Mouse (Mus musculus): Measurements from ENCODE around the gene Gltpd2. TPM values are rescaled to one million over a fixed set of nuclear protein-coding genes. Genes with fewer than 3 reads are reported as not detected.
"Not testable (repeated sequence)": the region's sequence is repeated elsewhere in the genome, so short reads cannot be mapped to it uniquely, and the experiment has no call there.

The Gltpd2 gene
- total RNA-seq (2021) (not detected), polyA plus RNA-seq (2012; rRNA removed) (not detected in 2 replicates)
- long read RNA-seq, result 0 reads

- H3K79me2 ChIP-seq (replicated peaks; ENCODE audit: control insufficient read depth, insufficient read depth, low read length), result no peaks in the 10 kb centered on the region
- DNase-seq, result no peak
- TF ChIP-seq POLR2A (IDR thresholded peaks at IDR 0.05; ENCODE audit: insufficient read depth, low read depth, low read length) (no peak), CTCF (IDR thresholded peaks at IDR 0.05) (no peak), EP300 (IDR thresholded peaks at IDR 0.05; ENCODE audit: insufficient read depth, low read depth, low read length) (no peak)
- intact Hi-C loops (cut with DNase I), result no loop called here
- peak within 1 kb of the TSS; percentile 44 for H3K4me3 ChIP-seq
- no peaks in the 10 kb centered on the region for H3K36me3 ChIP-seq (ENCODE audit: control insufficient read depth, insufficient read depth, low read length)
- peak within 1 kb of the TSS; percentile 75 for H3K27ac ChIP-seq
- no peaks in the 10 kb centered on the region for H3K27me3 ChIP-seq (ENCODE audit: control insufficient read depth, insufficient read depth, low read length)
- H3K9ac ChIP-seq (ENCODE audit: low read depth, low read length), result peak within 1 kb of the TSS; percentile 70
- no peaks in the 10 kb centered on the region; the same call in 1 of the 2 replicates for H3K4me1 ChIP-seq (ENCODE audit: control insufficient read depth, insufficient read depth, low read length)
- WGBS, result 92% methylated on average over 10 of the region's 10 CpGs
Measured at GRCm38 (mm10) chr11:70518923-70519322, at the start of gene Gltpd2. Gene Gltpd2 (plus strand): TSS chr11:70519196.

DNA sequence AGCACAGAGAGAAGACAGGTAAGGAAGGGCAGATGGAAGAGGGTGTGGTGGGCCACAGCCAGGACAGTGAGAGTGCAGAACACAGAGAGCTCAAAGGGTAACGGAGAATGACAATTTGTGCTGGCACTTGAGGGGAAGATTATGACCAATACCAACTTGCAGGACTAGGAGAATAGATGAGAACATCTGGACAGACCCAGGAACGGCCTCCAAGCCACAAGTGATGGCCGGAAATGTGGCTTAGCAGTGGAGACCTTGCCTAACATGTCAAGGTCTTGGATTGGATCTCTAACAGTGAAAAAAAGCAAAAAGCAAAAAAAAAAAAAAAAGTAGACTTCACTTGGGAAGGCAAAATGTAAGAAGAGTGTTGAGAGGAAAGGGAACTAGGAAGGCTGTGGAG is 49.2 kb upstream of the Gltpd2 start:
- H3K36me3 ChIP-seq (ENCODE audit: control insufficient read depth, insufficient read depth, low read length), result peaks cover 3% of the 10 kb centered on the region
- H3K27me3 ChIP-seq (ENCODE audit: control insufficient read depth, insufficient read depth, low read length), result no peaks in the 10 kb centered on the region
- intact Hi-C loops (cut with DNase I), result no loop called here
- peaks cover 6% of the 10 kb centered on the region for H3K4me1 ChIP-seq (ENCODE audit: control insufficient read depth, insufficient read depth, low read length)
- no peak overlapping the region for H3K4me3 ChIP-seq
- no peak for DNase-seq
- H3K27ac ChIP-seq, result peak overlapping the region; percentile 81
- no peaks in the 10 kb centered on the region for H3K79me2 ChIP-seq (replicated peaks; ENCODE audit: control insufficient read depth, insufficient read depth, low read length)
- 80% methylated on average over 3 of the region's 3 CpGs for WGBS
- no peak overlapping the region for H3K9ac ChIP-seq (ENCODE audit: low read depth, low read length)
- TF ChIP-seq EP300 (IDR thresholded peaks at IDR 0.05; ENCODE audit: insufficient read depth, low read depth, low read length), result no peak
- TF ChIP-seq CTCF (IDR thresholded peaks at IDR 0.05), result no peak
- TF ChIP-seq POLR2A (IDR thresholded peaks at IDR 0.05; ENCODE audit: insufficient read depth, low read depth, low read length), result no peak

DNA sequence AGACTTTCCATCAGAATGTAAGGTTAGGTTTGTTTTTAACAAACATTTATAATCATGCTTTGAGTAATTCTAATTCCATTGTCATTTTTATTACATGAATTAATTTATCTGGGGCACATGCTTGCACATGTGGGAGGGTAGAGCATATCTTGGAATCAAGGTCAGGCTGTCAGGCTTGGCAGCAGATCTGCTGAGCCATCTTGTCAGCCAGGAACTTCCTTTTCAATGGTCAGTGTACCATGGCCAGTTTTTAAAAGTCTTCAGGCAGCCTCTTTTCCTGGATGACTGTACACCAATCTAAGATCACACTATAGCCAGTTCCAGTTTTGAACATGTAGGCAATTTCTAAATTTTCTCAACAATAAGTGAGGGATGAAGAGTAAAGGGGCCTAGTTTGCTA is 46.3 kb upstream of the Gltpd2 start:
- Histone ChIP-seq H3K27me3 (ENCODE audit: control insufficient read depth, insufficient read depth, low read length) (no peaks in the 10 kb centered on the region), H3K79me2 (replicated peaks; ENCODE audit: control insufficient read depth, insufficient read depth, low read length) (no peaks in the 10 kb centered on the region), H3K9ac (ENCODE audit: low read depth, low read length) (no peak overlapping the region), H3K36me3 (ENCODE audit: control insufficient read depth, insufficient read depth, low read length) (peaks cover 3% of the 10 kb centered on the region), H3K4me1 (ENCODE audit: control insufficient read depth, insufficient read depth, low read length) (peaks cover 6% of the 10 kb centered on the region), H3K27ac (no peak overlapping the region), H3K4me3 (no peak overlapping the region)
- DNase-seq, result no peak
- TF ChIP-seq EP300 (IDR thresholded peaks at IDR 0.05; ENCODE audit: insufficient read depth, low read depth, low read length), result no peak
- no peak for TF ChIP-seq POLR2A (IDR thresholded peaks at IDR 0.05; ENCODE audit: insufficient read depth, low read depth, low read length)
- no peak for TF ChIP-seq CTCF (IDR thresholded peaks at IDR 0.05)
- intact Hi-C loops (cut with DNase I), result no loop called here

DNA sequence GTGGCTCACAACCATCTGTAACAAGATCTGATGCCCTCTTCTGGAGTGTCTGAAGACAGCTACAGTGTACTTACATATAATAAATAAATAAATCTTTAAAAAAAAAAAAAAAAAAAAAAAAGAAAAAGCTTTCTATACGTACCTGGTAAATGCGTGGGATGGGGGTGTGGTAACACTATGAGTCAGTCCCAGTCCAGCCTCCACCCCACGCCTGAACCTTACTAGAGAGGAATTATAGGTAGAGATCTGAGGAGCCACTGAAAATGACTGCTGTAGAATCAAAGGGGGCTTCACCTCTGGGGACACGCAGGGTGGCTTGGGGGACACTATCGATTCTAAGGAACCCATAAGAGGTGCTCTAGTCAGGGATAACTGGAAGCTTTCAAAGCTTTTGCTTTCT is 45.7 kb upstream of the Gltpd2 start:
- H3K4me1 ChIP-seq (ENCODE audit: control insufficient read depth, insufficient read depth, low read length); H3K4me3 ChIP-seq; H3K79me2 ChIP-seq (replicated peaks; ENCODE audit: control insufficient read depth, insufficient read depth, low read length); H3K36me3 ChIP-seq (ENCODE audit: control insufficient read depth, insufficient read depth, low read length); H3K27me3 ChIP-seq (ENCODE audit: control insufficient read depth, insufficient read depth, low read length); DNase-seq; intact Hi-C loops (cut with DNase I); H3K9ac ChIP-seq (ENCODE audit: low read depth, low read length); H3K27ac ChIP-seq: not testable (repeated sequence)
- 87% methylated on average over 5 of the region's 5 CpGs for WGBS

GRCm38 (mm10) chr11:70474872-70475534 is 44.0 kb upstream of the Gltpd2 start:
- Histone ChIP-seq H3K79me2 (replicated peaks; ENCODE audit: control insufficient read depth, insufficient read depth, low read length) (no peaks in the 10 kb centered on the region), H3K4me3 (no peak overlapping the region), H3K27ac (no peak overlapping the region), H3K27me3 (ENCODE audit: control insufficient read depth, insufficient read depth, low read length) (no peaks in the 10 kb centered on the region), H3K4me1 (ENCODE audit: control insufficient read depth, insufficient read depth, low read length) (peaks cover 1% of the 10 kb centered on the region), H3K9ac (ENCODE audit: low read depth, low read length) (no peak overlapping the region), H3K36me3 (ENCODE audit: control insufficient read depth, insufficient read depth, low read length) (no peaks in the 10 kb centered on the region)
- 37% methylated on average over 12 of the region's 12 CpGs for WGBS
- intact Hi-C loops (cut with DNase I), result no loop called here
- TF ChIP-seq POLR2A (IDR thresholded peaks at IDR 0.05; ENCODE audit: insufficient read depth, low read depth, low read length) (no peak), EP300 (IDR thresholded peaks at IDR 0.05; ENCODE audit: insufficient read depth, low read depth, low read length) (no peak), CTCF (IDR thresholded peaks at IDR 0.05) (no peak)
- no peak for DNase-seq

GRCm38 (mm10) chr11:70485498-70485897 is 33.5 kb upstream of the Gltpd2 start:
- WGBS, result 45% methylated on average over 2 of the region's 2 CpGs
- Histone ChIP-seq H3K27ac (no peak overlapping the region), H3K27me3 (ENCODE audit: control insufficient read depth, insufficient read depth, low read length) (no peaks in the 10 kb centered on the region), H3K4me3 (no peak overlapping the region), H3K36me3 (ENCODE audit: control insufficient read depth, insufficient read depth, low read length) (no peaks in the 10 kb centered on the region), H3K79me2 (replicated peaks; ENCODE audit: control insufficient read depth, insufficient read depth, low read length) (no peaks in the 10 kb centered on the region), H3K4me1 (ENCODE audit: control insufficient read depth, insufficient read depth, low read length) (peaks cover 3% of the 10 kb centered on the region), H3K9ac (ENCODE audit: low read depth, low read length) (no peak overlapping the region)
- DNase-seq, result no peak
- no peak for TF ChIP-seq EP300 (IDR thresholded peaks at IDR 0.05; ENCODE audit: insufficient read depth, low read depth, low read length)
- TF ChIP-seq POLR2A (IDR thresholded peaks at IDR 0.05; ENCODE audit: insufficient read depth, low read depth, low read length), result no peak
- TF ChIP-seq CTCF (IDR thresholded peaks at IDR 0.05), result no peak
- intact Hi-C loops (cut with DNase I), result no loop called here

Measured in heart, adult 2 months (tissue).